Mouse (Mus musculus) adipocyte (in vitro differentiated cells): ENCODE measurements at regions not wholly inside any gene's neighbourhood (a gene's known extent, or its start where the extent isn't known, plus 50 kb on each side); places are given as distances from the start of the nearest gene placed in this dataset.

Experiments used
- DNase-seq: peaks from one replicate; pipeline ENCODE4 v3.0.0-alpha.2; 2016; ENCODE audit warnings: low spot score

- DNase-seq, result peak; percentile 54
Measured at GRCm38 (mm10) chr6:78899952-78900351, 431.3 kb upstream of the Reg3g start.

GRCm38 (mm10) chr6:78892730-78893129 lies 424.1 kb upstream of the Reg3g start:
- DNase-seq, result no peak

GRCm38 (mm10) chr6:78863031-78863430 lies 394.4 kb upstream of the Reg3g start:
- DNase-seq, result no peak

GRCm38 (mm10) chr6:78841261-78841660 lies 372.6 kb upstream of the Reg3g start:
- no peak for DNase-seq

- DNase-seq, result no peak
Measured at GRCm38 (mm10) chr6:78825901-78826629, 357.4 kb upstream of the Reg3g start.

- DNase-seq, result no peak
Measured at GRCm38 (mm10) chr6:78821251-78821650, 352.6 kb upstream of the Reg3g start.

GRCm38 (mm10) chr6:78797013-78797412 lies 328.3 kb upstream of the Reg3g start:
- no peak for DNase-seq

- no peak for DNase-seq
Measured at GRCm38 (mm10) chr6:78788972-78789371, 320.3 kb upstream of the Reg3g start.

- DNase-seq, result no peak
Measured at GRCm38 (mm10) chr6:78757619-78758018, 288.9 kb upstream of the Reg3g start.
